ENCODE assay signal across 8 mouse cellular contexts in the genomic region with DNA sequence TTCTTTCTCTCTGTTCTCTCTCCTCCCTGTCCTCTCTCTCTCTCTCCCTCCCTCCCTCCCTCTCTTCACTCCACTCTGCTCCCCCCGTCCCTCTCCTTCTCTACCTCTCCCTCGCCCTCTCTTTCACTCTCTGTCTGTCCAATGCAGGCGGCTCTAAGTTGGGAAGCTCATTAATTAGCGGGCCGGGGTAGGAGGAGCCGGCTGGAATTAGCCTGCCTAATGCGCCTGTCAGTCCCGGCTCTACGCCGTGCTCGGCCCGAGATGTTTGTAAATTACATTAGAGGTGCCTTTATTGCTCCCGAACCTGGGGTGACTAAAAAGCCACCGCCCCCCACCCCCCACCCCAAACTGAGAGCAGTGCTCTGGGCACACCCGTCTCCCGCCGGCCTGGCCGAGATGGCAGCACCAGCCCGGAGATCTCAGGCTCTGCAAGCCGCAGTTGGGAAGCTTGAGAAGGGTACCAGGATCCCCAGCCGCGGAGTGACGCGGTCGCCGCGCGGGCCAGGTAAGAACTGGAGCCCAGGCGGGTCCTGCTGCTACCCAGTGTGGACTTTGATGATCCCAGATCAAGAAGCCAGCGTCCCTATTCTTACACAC. TPM values are rescaled to one million over a fixed set of nuclear protein-coding genes. Genes with fewer than 3 reads are reported as not detected.
DNase-seq lines count a peak whose midpoint lies in the region; ATAC-seq and TF ChIP-seq lines count a peak whose summit lies in the region.

A gene (minus strand): TSS at position 47 of the 597 bp plus-strand sequence.

- 1% methylated on average over 29 of the region's 30 CpGs for WGBS in lung, postnatal 0 days
- 0% methylated on average over 29 of the region's 30 CpGs for WGBS in forebrain, embryonic 14.5 days
- under 1% methylated on average over 30 of the region's 30 CpGs for WGBS in intestine, postnatal 0 days

- no peaks in the 10 kb centered on the region for H3K36me3 ChIP-seq in lung, postnatal 0 days (ENCODE audit: insufficient read depth, low read length)
- H3K36me3 ChIP-seq in forebrain, embryonic 14.5 days (ENCODE audit: control insufficient read depth, insufficient read depth, low read length), result no peaks in the 10 kb centered on the region
- H3K36me3 ChIP-seq in intestine, postnatal 0 days (ENCODE audit: control insufficient read depth, insufficient read depth), result no peaks in the 10 kb centered on the region

- no peaks in the 10 kb centered on the region for H3K9me3 ChIP-seq in lung, postnatal 0 days (ENCODE audit: low read length)
- H3K9me3 ChIP-seq in forebrain, embryonic 14.5 days (replicated peaks; ENCODE audit: control insufficient read depth, low read length), result no peaks in the 10 kb centered on the region
- no peaks in the 10 kb centered on the region for H3K9me3 ChIP-seq in intestine, postnatal 0 days (ENCODE audit: control insufficient read depth)

- H3K4me2 ChIP-seq in lung, postnatal 0 days (replicated peaks; ENCODE audit: low read depth, low read length), result peak within 1 kb of the TSS; percentile 56
- peak within 1 kb of the TSS; percentile 29; the same call in 1 of the 2 replicates for H3K4me2 ChIP-seq in forebrain, embryonic 14.5 days (ENCODE audit: low read length)
- H3K4me2 ChIP-seq in intestine, postnatal 0 days (replicated peaks; ENCODE audit: low read depth), result peak within 1 kb of the TSS; percentile 47

- no peak for TF ChIP-seq CTCF in lung, postnatal 0 days (IDR thresholded peaks at IDR 0.05)
- no peak for TF ChIP-seq CTCF in intestine, postnatal 0 days (IDR thresholded peaks at IDR 0.05; ENCODE audit: low read depth)

- no peak for TF ChIP-seq EP300 in lung, postnatal 0 days (IDR thresholded peaks at IDR 0.05)

- H3K27me3 ChIP-seq in lung, postnatal 0 days (replicated peaks; ENCODE audit: insufficient read depth, low read length), result peaks cover 90% of the 10 kb centered on the region
- H3K27me3 ChIP-seq in forebrain, embryonic 14.5 days (replicated peaks; ENCODE audit: control insufficient read depth, insufficient read depth, low read length), result peaks cover 92% of the 10 kb centered on the region
- H3K27me3 ChIP-seq in intestine, postnatal 0 days (replicated peaks; ENCODE audit: control insufficient read depth, insufficient read depth, low read length), result peaks cover 97% of the 10 kb centered on the region

- no peak within 1 kb of the TSS for H3K9ac ChIP-seq in lung, postnatal 0 days (replicated peaks; ENCODE audit: low read depth)
- H3K9ac ChIP-seq in forebrain, embryonic 14.5 days (ENCODE audit: low read length), result no peak within 1 kb of the TSS
- H3K9ac ChIP-seq in intestine, postnatal 0 days (ENCODE audit: low read depth, low read length), result no peak within 1 kb of the TSS

- DNase-seq in lung, postnatal 0 days (ENCODE audit: low spot score), result no peak
- no peak for DNase-seq in lung, postnatal 14 days
- no peak for DNase-seq in forebrain, embryonic 14.5 days (ENCODE audit: low spot score)
- DNase-seq in retina, postnatal 7 days (ENCODE audit: low read depth, low spot score), result peak; percentile 54
- DNase-seq in cerebellum, adult 11-12 months, result no peak
- DNase-seq in right cerebral cortex, postnatal 25 days, result no peak

- no peak within 1 kb of the TSS for H3K27ac ChIP-seq in lung, postnatal 0 days (ENCODE audit: low read length)
- H3K27ac ChIP-seq in forebrain, embryonic 14.5 days (ENCODE audit: low read depth, low read length), result no peak within 1 kb of the TSS
- no peak within 1 kb of the TSS for H3K27ac ChIP-seq in intestine, postnatal 0 days (ENCODE audit: low read depth, low read length)

- peak; percentile 8; the same call in 1 of the 2 replicates for ATAC-seq in lung, postnatal 0 days
- ATAC-seq in forebrain, embryonic 14.5 days, result no peak
- no peak for ATAC-seq in intestine, postnatal 0 days
- no peak for ATAC-seq in frontal cortex, adult (ENCODE audit: low TSS enrichment)

- H3K4me3 ChIP-seq in lung, postnatal 0 days (ENCODE audit: low read depth, low read length), result peak within 1 kb of the TSS; percentile 34
- H3K4me3 ChIP-seq in forebrain, embryonic 14.5 days (ENCODE audit: low read depth, low read length), result peak within 1 kb of the TSS; percentile 14
- peak within 1 kb of the TSS; percentile 31 for H3K4me3 ChIP-seq in intestine, postnatal 0 days (ENCODE audit: low read depth, low read length)

- H3K4me1 ChIP-seq in lung, postnatal 0 days (ENCODE audit: insufficient read depth, low read depth, low read length), result 0 out of 2 replicates have a peak, but pooled peaks cover 3% of the 10 kb centered on the region
- H3K4me1 ChIP-seq in forebrain, embryonic 14.5 days (ENCODE audit: control insufficient read depth, insufficient read depth, low read length), result 0 out of 2 replicates have a peak, but pooled peaks cover 9% of the 10 kb centered on the region
- H3K4me1 ChIP-seq in intestine, postnatal 0 days (replicated peaks; ENCODE audit: control insufficient read depth, insufficient read depth, low read length), result no peaks in the 10 kb centered on the region

RNA-seq across cellular contexts. Expression of the gene that starts here (rescaled TPM):
- polyA plus RNA-seq in lung, postnatal 0 days (2015; fragmentation: Nextera tagmentation; extraction: Ambion mirVana), result not detected in 2 replicates
- 0.09 TPM in 1 of 2 replicates, not detected in the other for polyA plus RNA-seq in forebrain, embryonic 14.5 days (2014; fragmentation: Nextera tagmentation; extraction: Ambion mirVana)
- polyA plus RNA-seq in intestine, postnatal 0 days (2015; fragmentation: Nextera tagmentation; extraction: Ambion mirVana), result not detected in 2 replicates

Comparison
In these comparisons a context has a peak if more than half of its experiments do, and no peak if none do; other contexts are left out.
1. Peak in ATAC-seq, H3K4me3 ChIP-seq and H3K4me2 ChIP-seq in lung, postnatal 0 days; RNA of the gene not detected or under 1 TPM.